Mouse (Mus musculus): ENCODE measurements around the gene Dock2. TPM values are rescaled to one million over a fixed set of nuclear protein-coding genes. Genes with fewer than 3 reads are reported as not detected.

The Dock2 gene
- total and polyA plus RNA-seq, 2 experiments from 2014 or later, result 0.57 to 1.6 TPM

DNA sequence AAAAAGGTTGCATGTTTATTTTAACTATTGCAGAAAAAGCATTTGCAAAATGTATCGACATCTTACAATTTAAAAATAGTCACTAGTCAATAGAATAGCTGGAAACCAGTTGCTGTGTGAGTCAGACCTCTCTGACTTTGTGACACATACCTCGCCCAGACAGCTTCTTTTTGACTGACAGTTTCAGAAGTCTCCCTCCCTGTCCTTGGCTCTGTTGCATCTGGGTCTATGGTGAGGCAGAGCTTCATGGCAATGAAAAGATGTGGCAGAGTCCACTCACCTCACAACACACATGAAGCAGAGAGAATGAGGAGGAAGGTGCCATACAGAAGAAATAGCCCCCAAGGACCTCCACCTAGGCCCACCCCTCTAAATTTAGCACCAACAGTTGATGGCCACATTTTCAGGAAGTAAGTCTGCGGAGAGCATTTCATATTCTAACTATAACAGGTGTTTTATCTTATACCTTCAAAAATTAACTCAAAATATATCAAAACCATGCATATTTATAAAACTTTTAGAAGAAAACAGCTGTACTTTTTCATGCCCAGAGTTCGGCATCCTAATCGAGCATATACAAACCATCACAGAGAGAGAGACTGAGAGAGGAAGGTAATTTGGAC lies 19.8 kb downstream of the Dock2 start:
- 87% methylated on average over 5 of the region's 5 CpGs for WGBS
- ATAC-seq (ENCODE audit: low FRiP score) (no peak), DNase-seq (ENCODE audit: low spot score) (no peak)
- no peak overlapping the region for H3K9ac ChIP-seq (replicated peaks; ENCODE audit: low read length, poor library complexity, severe bottlenecking)
- no peak overlapping the region for H3K4me2 ChIP-seq (ENCODE audit: low read depth, low read length, poor library complexity, severe bottlenecking)
- no peak for TF ChIP-seq CTCF (IDR thresholded peaks at IDR 0.05)
- H3K4me1 ChIP-seq (ENCODE audit: insufficient read depth, low read length), result no peaks in the 10 kb centered on the region
- no peak overlapping the region for H3K27ac ChIP-seq (ENCODE audit: low read depth, low read length)
- no peaks in the 10 kb centered on the region for H3K9me3 ChIP-seq (ENCODE audit: low read length)
- no peak overlapping the region for H3K4me3 ChIP-seq (ENCODE audit: low read depth, low read length)
- H3K36me3 ChIP-seq (ENCODE audit: insufficient read depth, low read length), result no peaks in the 10 kb centered on the region
- H3K27me3 ChIP-seq (ENCODE audit: insufficient read depth, low read length), result no peaks in the 10 kb centered on the region

DNA sequence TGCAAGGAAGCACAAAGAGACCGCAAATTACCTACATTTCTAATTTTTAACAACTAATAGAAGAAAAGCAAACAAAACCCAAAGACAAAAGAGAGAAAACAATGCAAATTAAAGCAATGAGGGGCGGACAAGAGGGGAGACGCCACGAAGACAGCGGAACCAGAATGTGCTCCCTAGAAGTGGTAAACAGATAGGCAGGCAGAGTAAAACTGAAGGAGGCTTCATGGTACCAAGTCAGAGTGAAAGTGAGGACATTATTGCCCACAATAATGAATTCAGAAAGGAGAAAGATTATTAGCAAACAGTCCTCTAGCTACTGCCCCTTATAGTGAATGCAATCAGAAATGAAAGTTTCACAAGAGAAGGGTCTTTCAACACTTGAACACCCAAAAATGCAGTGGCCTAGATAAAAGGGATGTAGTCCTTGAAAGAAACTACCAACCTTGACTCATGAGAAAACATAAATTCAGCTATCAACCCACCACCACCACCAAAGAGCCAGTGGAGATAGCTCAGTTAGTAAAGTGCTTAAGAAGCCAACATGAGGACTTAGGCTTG lies 21.0 kb downstream of the Dock2 start:
- TF ChIP-seq CTCF (IDR thresholded peaks at IDR 0.05), result no peak
- Histone ChIP-seq H3K27me3 (ENCODE audit: insufficient read depth, low read length) (no peaks in the 10 kb centered on the region), H3K4me1 (ENCODE audit: insufficient read depth, low read length) (no peaks in the 10 kb centered on the region), H3K36me3 (ENCODE audit: insufficient read depth, low read length) (no peaks in the 10 kb centered on the region), H3K9me3 (ENCODE audit: low read length) (no peaks in the 10 kb centered on the region), H3K9ac (replicated peaks; ENCODE audit: low read length, poor library complexity, severe bottlenecking) (no peak overlapping the region), H3K4me3 (ENCODE audit: low read depth, low read length) (no peak overlapping the region), H3K27ac (ENCODE audit: low read depth, low read length) (no peak overlapping the region), H3K4me2 (ENCODE audit: low read depth, low read length, poor library complexity, severe bottlenecking) (no peak overlapping the region)
- DNase-seq (ENCODE audit: low spot score) (no peak), ATAC-seq (ENCODE audit: low FRiP score) (no peak)
- WGBS, result 90% methylated on average over 5 of the region's 5 CpGs

DNA sequence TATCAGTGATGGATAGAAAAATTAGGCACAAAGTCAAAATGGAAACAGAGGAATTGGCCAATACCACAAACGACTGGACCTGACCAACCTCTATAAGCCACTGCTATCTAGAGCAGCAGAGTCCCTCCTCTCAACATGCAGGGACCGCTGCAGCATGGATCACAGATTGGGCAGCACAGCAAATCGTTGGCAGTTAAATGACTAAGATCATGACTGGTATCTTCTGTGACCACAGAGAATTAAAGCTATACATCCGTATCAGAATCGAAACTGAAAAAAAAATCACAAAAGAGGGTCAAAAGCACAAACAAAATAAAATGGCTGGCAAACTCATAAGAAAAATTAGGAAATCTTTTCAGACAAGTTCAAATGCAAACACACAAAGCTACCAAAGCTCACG lies 21.6 kb downstream of the Dock2 start:
- no peak for ATAC-seq (ENCODE audit: low FRiP score)
- Histone ChIP-seq H3K4me3 (ENCODE audit: low read depth, low read length) (no peak overlapping the region), H3K36me3 (ENCODE audit: insufficient read depth, low read length) (no peaks in the 10 kb centered on the region), H3K4me2 (ENCODE audit: low read depth, low read length, poor library complexity, severe bottlenecking) (no peak overlapping the region), H3K27me3 (ENCODE audit: insufficient read depth, low read length) (no peaks in the 10 kb centered on the region), H3K9ac (replicated peaks; ENCODE audit: low read length, poor library complexity, severe bottlenecking) (no peak overlapping the region), H3K4me1 (ENCODE audit: insufficient read depth, low read length) (no peaks in the 10 kb centered on the region), H3K9me3 (ENCODE audit: low read length) (no peaks in the 10 kb centered on the region), H3K27ac (ENCODE audit: low read depth, low read length) (no peak overlapping the region)
- 92% methylated on average over 6 of the region's 6 CpGs for WGBS
- no peak for DNase-seq (ENCODE audit: low spot score)
- TF ChIP-seq CTCF (IDR thresholded peaks at IDR 0.05), result no peak

DNA sequence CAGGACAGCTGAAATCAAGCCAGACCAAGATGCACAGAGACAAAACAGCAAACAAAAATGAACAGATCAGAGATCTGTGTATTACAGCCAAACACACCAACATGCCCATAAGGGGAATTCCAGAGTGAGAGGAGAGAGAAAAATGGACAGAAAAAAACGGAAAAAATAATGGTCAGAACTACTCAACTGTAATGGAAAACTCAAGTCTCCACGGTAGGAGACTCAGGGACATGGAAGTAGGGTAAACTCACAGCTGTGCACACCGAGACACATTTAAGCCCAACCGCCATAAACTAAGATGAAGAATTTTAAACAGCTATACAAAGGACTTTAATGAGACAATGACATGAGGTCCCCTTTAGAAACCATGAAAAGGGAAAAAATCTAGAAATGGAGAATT lies 24.1 kb downstream of the Dock2 start:
- DNase-seq (ENCODE audit: low spot score) (no peak), ATAC-seq (ENCODE audit: low FRiP score) (no peak)
- Histone ChIP-seq H3K9ac (replicated peaks; ENCODE audit: low read length, poor library complexity, severe bottlenecking) (no peak overlapping the region), H3K36me3 (ENCODE audit: insufficient read depth, low read length) (no peaks in the 10 kb centered on the region), H3K4me1 (ENCODE audit: insufficient read depth, low read length) (no peaks in the 10 kb centered on the region), H3K27me3 (ENCODE audit: insufficient read depth, low read length) (no peaks in the 10 kb centered on the region), H3K4me3 (ENCODE audit: low read depth, low read length) (no peak overlapping the region), H3K9me3 (ENCODE audit: low read length) (no peaks in the 10 kb centered on the region), H3K27ac (ENCODE audit: low read depth, low read length) (no peak overlapping the region), H3K4me2 (ENCODE audit: low read depth, low read length, poor library complexity, severe bottlenecking) (no peak overlapping the region)
- TF ChIP-seq CTCF (IDR thresholded peaks at IDR 0.05), result no peak
- 81% methylated on average over 4 of the region's 4 CpGs for WGBS

DNA sequence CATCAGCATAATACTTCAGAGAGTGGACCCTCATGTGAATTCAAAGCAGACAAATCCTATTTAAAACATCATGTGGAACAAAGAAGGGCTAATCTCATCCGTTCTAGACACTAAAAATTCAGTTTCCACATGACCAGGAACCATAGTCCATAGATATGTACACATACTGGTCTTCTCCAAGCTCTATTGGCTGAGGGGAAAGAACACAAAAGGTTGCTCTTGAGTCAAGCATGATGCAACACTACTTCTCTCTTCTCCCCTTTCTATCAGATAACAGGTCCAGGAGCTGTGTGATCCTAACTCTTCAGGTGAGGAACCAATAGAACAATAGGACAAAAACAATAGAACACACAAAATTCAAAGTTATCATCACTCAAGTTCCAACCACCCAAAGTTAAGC lies 42.6 kb downstream of the Dock2 start:
- no peaks in the 10 kb centered on the region for H3K4me1 ChIP-seq (ENCODE audit: insufficient read depth, low read length)
- DNase-seq (ENCODE audit: low spot score), result no peak
- no peak overlapping the region for H3K4me3 ChIP-seq (ENCODE audit: low read depth, low read length)
- no peak for TF ChIP-seq CTCF (IDR thresholded peaks at IDR 0.05)
- no peaks in the 10 kb centered on the region for H3K36me3 ChIP-seq (ENCODE audit: insufficient read depth, low read length)
- H3K9me3 ChIP-seq (ENCODE audit: low read length), result no peaks in the 10 kb centered on the region
- H3K27ac ChIP-seq (ENCODE audit: low read depth, low read length), result no peak overlapping the region
- 27% methylated on average over 1 of the region's 1 CpGs for WGBS
- no peak overlapping the region for H3K4me2 ChIP-seq (ENCODE audit: low read depth, low read length, poor library complexity, severe bottlenecking)
- ATAC-seq (ENCODE audit: low FRiP score), result no peak
- no peak overlapping the region for H3K9ac ChIP-seq (replicated peaks; ENCODE audit: low read length, poor library complexity, severe bottlenecking)
- H3K27me3 ChIP-seq (ENCODE audit: insufficient read depth, low read length), result no peaks in the 10 kb centered on the region

DNA sequence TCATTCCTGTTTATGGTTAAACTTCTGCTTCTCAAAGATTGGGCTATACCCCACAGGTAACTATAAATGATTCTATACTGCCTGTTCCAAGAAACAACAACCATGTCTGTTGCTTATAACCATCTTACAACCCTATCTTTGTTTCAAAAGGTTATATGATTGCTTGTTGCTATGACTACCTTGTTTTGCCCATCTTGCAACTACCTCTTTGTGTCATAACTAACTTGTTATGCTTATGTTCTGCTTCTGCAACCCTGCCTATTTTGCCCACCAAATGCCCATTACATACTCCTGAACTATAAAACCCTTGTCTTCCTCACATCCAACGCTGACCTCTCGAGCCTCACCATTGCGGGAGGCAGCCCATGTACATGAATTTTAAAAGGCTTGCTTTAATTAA lies 43.9 kb downstream of the Dock2 start:
- Histone ChIP-seq H3K27me3 (ENCODE audit: insufficient read depth, low read length) (no peaks in the 10 kb centered on the region), H3K4me1 (ENCODE audit: insufficient read depth, low read length) (no peaks in the 10 kb centered on the region), H3K4me3 (ENCODE audit: low read depth, low read length) (no peak overlapping the region), H3K9ac (replicated peaks; ENCODE audit: low read length, poor library complexity, severe bottlenecking) (no peak overlapping the region), H3K36me3 (ENCODE audit: insufficient read depth, low read length) (no peaks in the 10 kb centered on the region), H3K4me2 (ENCODE audit: low read depth, low read length, poor library complexity, severe bottlenecking) (no peak overlapping the region), H3K27ac (ENCODE audit: low read depth, low read length) (no peak overlapping the region), H3K9me3 (ENCODE audit: low read length) (no peaks in the 10 kb centered on the region)
- ATAC-seq (ENCODE audit: low FRiP score) (no peak), DNase-seq (ENCODE audit: low spot score) (no peak)
- TF ChIP-seq CTCF (IDR thresholded peaks at IDR 0.05), result no peak
- WGBS, result 91% methylated on average over 3 of the region's 3 CpGs

Data from midbrain, postnatal 0 days (tissue).